Mouse (Mus musculus) embryonic facial prominence, embryonic 13.5 days (tissue): ENCODE measurements around the gene Gm14226. TPM values are rescaled to one million over a fixed set of nuclear protein-coding genes. Genes with fewer than 3 reads are reported as not detected.

Experiments used
- ATAC-seq: fragments of 200-750 bp; cut with Nextera tagmentation; 2 replicates; pipeline ENCODE4 v1.8.0; 2017; ENCODE audit warnings: low read depth; ENCODE audit not compliant: insufficient number of reproducible peaks, insufficient read depth, low FRiP score, low TSS enrichment
- H3K27ac ChIP-seq: fragments of 300-500 bp; sonication (generic); 2 replicates; pipeline ENCODE4 v1.5.1; 2015; ENCODE audit warnings: moderate library complexity, mild to moderate bottlenecking, inconsistent platforms
- H3K27me3 ChIP-seq: fragments of 300-500 bp; sonication (generic); 2 replicates; pipeline ENCODE4 v1.6.1; 2015; ENCODE audit warnings: mild to moderate bottlenecking, inconsistent platforms
- H3K36me3 ChIP-seq: fragments of 300-500 bp; sonication (generic); 2 replicates; pipeline ENCODE4 v1.6.1; 2015; ENCODE audit warnings: mild to moderate bottlenecking, inconsistent platforms
- H3K4me1 ChIP-seq: fragments of 300-500 bp; sonication (generic); 2 replicates; pipeline ENCODE4 v1.6.1; 2015; ENCODE audit warnings: inconsistent platforms
- H3K4me2 ChIP-seq: fragments of 300-500 bp; sonication (generic); 2 replicates; pipeline ENCODE4 v1.6.1; 2015; ENCODE audit warnings: moderate library complexity, mild to moderate bottlenecking, inconsistent platforms
- H3K4me3 ChIP-seq: fragments of 300-500 bp; sonication (generic); 2 replicates; pipeline ENCODE4 v1.5.1; 2015; ENCODE audit warnings: mild to moderate bottlenecking, inconsistent platforms
- H3K9ac ChIP-seq: fragments of 300-500 bp; sonication (generic); 2 replicates; pipeline ENCODE4 v1.6.1; 2015; ENCODE audit warnings: mild to moderate bottlenecking, inconsistent platforms
- H3K9me3 ChIP-seq: fragments of 300-500 bp; sonication (generic); 2 replicates; pipeline ENCODE4 v1.6.1; 2016; ENCODE audit warnings: inconsistent platforms
- WGBS: fragments of 180-500 bp; shearing (Covaris S2); methylation state at CpG from one replicate; pipeline ENCODE4 v1.1.7; 2015; ENCODE audit warnings: mixed read lengths; 5-methylcytosine and 5-hydroxymethylcytosine counted together
- polyA plus RNA-seq: library from polyadenylated mRNA; unstranded; fragments of >200 nt; fragmentation: Nextera tagmentation; extraction: Ambion mirVana; gene quantifications from 2 replicates; pipeline ENCODE4 v1.2.1, GENCODE M21; 2015

Gene Gm14226
- polyA plus RNA-seq, 1 experiment from 2014 or later, result 11.8 TPM

- H3K4me1 ChIP-seq, result peaks cover 26% of the 10 kb centered on the region
- peak; percentile 88 for ATAC-seq
- under 1% methylated on average over 56 of the region's 56 CpGs for WGBS
Observed at GRCm38 (mm10) chr2:155073978-155074765, 56.1 kb downstream of the Gm14226 start, which contains the start of gene Ahcy. Ahcy (minus strand) TSS chr2:155074497.

GRCm38 (mm10) chr2:155074766-155075330 lies 56.8 kb downstream of the Gm14226 start:
- Histone ChIP-seq H3K27me3 (no peaks in the 10 kb centered on the region), H3K9ac (peak overlapping the region; percentile 90), H3K4me3 (peak overlapping the region; percentile 75), H3K4me1 (peaks cover 26% of the 10 kb centered on the region), H3K4me2 (peak overlapping the region; percentile 74), H3K27ac (peak overlapping the region; percentile 86), H3K36me3 (no peaks in the 10 kb centered on the region), H3K9me3 (no peaks in the 10 kb centered on the region)
- no peak; the same call in 1 of the 2 replicates for ATAC-seq
- 19% methylated on average over 12 of the region's 12 CpGs for WGBS

More at GRCm38 (mm10) chr2:155073978-155074765, 56.1 kb downstream of the Gm14226 start, which contains the start of gene Ahcy:
- Histone ChIP-seq H3K27ac (peak within 1 kb of the TSS; percentile 86), H3K36me3 (no peaks in the 10 kb centered on the region), H3K27me3 (no peaks in the 10 kb centered on the region), H3K4me2 (peak within 1 kb of the TSS; percentile 74), H3K4me3 (peak within 1 kb of the TSS; percentile 75), H3K9me3 (no peaks in the 10 kb centered on the region), H3K9ac (peak within 1 kb of the TSS; percentile 90)

GRCm38 (mm10) chr2:155075649-155076048 lies 57.6 kb downstream of the Gm14226 start:
- no peaks in the 10 kb centered on the region for H3K9me3 ChIP-seq
- no peak overlapping the region for H3K9ac ChIP-seq
- H3K4me1 ChIP-seq, result peaks cover 23% of the 10 kb centered on the region
- no peak overlapping the region for H3K27ac ChIP-seq
- H3K4me3 ChIP-seq, result no peak overlapping the region
- no peaks in the 10 kb centered on the region for H3K36me3 ChIP-seq
- WGBS, result 85% methylated on average over 6 of the region's 6 CpGs
- no peak for ATAC-seq
- no peak overlapping the region; the same call in 1 of the 2 replicates for H3K4me2 ChIP-seq
- no peaks in the 10 kb centered on the region for H3K27me3 ChIP-seq

Other genes with a start within 250 kb of the Gm14226 start
- gene Gm14214, start 248.2 kb upstream of the Gm14226 start, polyA plus RNA-seq, result not detected in 2 replicates
- 49.5 and 58.3 TPM in 2 replicates for gene Raly, start 227.2 kb upstream of the Gm14226 start, polyA plus RNA-seq
- gene a, start 226.9 kb upstream of the Gm14226 start, polyA plus RNA-seq, result 18.6 and 23.5 TPM in 2 replicates
- 138 and 143 TPM in 2 replicates for gene Eif2s2, start 125.3 kb upstream of the Gm14226 start, polyA plus RNA-seq
- gene Ahcy, start 56.2 kb downstream of the Gm14226 start, polyA plus RNA-seq, result 68.1 and 80.8 TPM in 2 replicates
- gene Itch, start 115.2 kb downstream of the Gm14226 start, polyA plus RNA-seq, result 66.3 and 72.4 TPM in 2 replicates
- 507 and 521 TPM in 2 replicates for gene Dynlrb1, start 218.3 kb downstream of the Gm14226 start, polyA plus RNA-seq